Mouse (Mus musculus): ENCODE measurements around the gene Ankrd24. TPM values are rescaled to one million over a fixed set of nuclear protein-coding genes. Genes with fewer than 3 reads are reported as not detected.

The Ankrd24 gene
- polyA plus RNA-seq, 1 experiment from 2014 or later: 10.2 TPM

DNA sequence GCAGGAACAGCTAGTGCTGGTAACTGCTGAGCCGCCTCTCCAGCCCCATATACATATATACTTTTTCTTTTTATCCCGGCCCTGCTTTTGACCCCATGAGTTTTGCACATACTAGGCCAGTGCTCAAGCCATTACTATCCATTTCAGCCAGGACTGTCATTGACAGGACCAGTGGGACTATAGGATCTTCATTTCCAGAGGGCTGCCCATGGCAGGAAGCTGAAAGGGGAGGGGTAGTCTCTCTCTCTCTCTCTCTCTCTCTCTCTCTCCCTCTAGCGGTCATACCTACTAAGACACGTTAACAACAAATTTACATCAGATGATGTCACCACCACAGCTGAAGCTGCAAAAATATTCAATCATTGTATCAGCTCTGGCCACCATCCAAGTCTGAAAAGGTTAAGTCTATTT, 25.6 kb upstream of the Ankrd24 start:
- H3K9ac ChIP-seq (ENCODE audit: low read depth, low read length): no peak overlapping the region
- H3K4me2 ChIP-seq (ENCODE audit: low read length): no peak overlapping the region
- peak; percentile 77 for TF ChIP-seq CTCF (IDR thresholded peaks at IDR 0.05; ENCODE audit: low read depth)
- no peaks in the 10 kb centered on the region for H3K36me3 ChIP-seq (ENCODE audit: insufficient read depth, low read length)
- no peaks in the 10 kb centered on the region for H3K27me3 ChIP-seq (ENCODE audit: insufficient read depth, low read length)
- no peak overlapping the region for H3K4me3 ChIP-seq (replicated peaks; ENCODE audit: low read depth, low read length)
- no peaks in the 10 kb centered on the region for H3K9me3 ChIP-seq (replicated peaks; ENCODE audit: low read length)
- WGBS: 22% methylated on average over 4 of the region's 4 CpGs
- ATAC-seq (replicated peaks; ENCODE audit: low FRiP score, low read depth) (no peak), DNase-seq (ENCODE audit: low spot score) (peak; percentile 95)
- H3K27ac ChIP-seq: no peak overlapping the region
- peaks cover 22% of the 10 kb centered on the region for H3K4me1 ChIP-seq (replicated peaks; ENCODE audit: insufficient read depth, low read length)

DNA sequence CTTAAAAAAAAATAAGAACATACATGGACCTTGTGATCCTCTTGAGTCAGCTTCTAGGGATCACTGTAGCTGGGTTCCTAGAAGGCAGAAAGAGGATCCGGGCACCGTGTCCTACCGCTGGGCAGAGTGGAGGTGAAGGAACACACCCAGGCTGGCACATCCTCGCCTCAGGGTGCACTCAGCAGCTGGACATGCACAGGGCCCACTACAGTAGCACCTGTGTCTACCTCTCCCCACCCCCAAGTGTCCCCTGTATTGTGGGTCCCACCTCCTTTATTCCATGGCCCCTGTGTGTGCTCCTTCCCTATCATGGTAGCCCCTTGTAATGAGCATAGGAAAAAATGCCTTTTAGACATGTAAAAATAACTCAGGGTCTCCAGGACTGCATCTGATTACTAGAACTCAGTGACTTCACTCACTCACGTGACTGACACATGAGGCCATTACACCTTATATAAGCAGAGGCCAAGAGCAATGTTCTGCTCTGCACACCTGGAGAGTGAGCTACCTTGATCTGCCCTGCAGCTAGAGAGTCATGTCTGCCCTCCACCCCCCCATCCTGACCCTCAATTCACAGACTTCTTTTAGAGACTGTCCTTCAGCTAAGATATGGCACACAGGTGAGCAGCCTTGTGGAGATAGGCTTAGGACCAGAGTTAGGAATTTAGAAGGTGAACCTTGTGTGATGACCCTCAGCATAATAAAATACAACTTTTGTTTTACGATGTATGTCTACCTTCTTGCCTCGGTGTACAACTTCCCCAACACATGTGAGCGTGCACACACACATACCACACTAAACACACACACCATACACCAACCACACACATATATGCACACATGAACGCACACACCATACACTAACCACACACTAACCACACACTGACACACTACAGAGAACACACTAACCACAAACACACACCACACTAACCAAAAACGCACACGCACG, 24.0 kb upstream of the Ankrd24 start:
- TF ChIP-seq CTCF (IDR thresholded peaks at IDR 0.05; ENCODE audit: low read depth): no peak
- DNase-seq (ENCODE audit: low spot score): no peak
- Histone ChIP-seq H3K27ac (no peak overlapping the region; the same call in 1 of the 2 replicates), H3K4me2 (ENCODE audit: low read length) (peak overlapping the region; percentile 67), H3K27me3 (ENCODE audit: insufficient read depth, low read length) (no peaks in the 10 kb centered on the region), H3K4me1 (replicated peaks; ENCODE audit: insufficient read depth, low read length) (peaks cover 16% of the 10 kb centered on the region), H3K9me3 (replicated peaks; ENCODE audit: low read length) (no peaks in the 10 kb centered on the region), H3K4me3 (replicated peaks; ENCODE audit: low read depth, low read length) (no peak overlapping the region), H3K9ac (ENCODE audit: low read depth, low read length) (no peak overlapping the region), H3K36me3 (ENCODE audit: insufficient read depth, low read length) (no peaks in the 10 kb centered on the region)
- ATAC-seq (replicated peaks; ENCODE audit: low FRiP score, low read depth): no peak
- 69% methylated on average over 12 of the region's 12 CpGs for WGBS

DNA sequence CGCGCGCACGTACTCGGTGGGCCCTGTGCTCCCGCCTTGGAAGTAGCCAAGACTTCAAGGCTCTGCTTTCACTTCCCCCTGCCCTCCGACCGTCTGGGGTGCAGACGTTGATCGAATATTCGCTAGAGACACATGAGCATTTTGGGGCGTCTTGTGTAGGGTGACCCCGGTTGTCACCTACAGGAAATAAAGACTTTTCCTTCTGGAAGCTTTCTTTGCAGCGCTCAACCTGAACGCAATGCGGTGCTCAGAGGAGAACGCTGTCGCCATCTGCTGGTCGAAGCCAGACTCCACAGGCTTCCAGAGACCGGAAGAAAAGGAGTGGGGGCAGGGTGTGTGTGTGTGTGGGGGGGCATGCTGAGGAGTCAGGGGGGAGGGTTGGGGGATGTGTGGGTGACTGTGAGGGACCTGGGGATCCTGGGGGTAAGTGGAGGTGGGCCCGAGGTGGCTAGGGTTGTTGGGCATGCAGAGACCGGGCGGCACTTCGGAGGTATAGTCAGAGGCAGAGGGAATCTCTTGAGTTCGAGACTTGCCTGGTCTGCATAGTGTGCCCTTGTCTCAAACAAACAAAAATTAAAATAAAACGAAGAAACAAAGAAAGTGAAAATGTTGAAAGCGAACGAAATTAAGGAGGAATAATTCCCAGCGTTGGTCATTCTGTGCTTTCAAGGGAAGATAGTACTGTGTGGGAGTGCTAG, 23.2 kb upstream of the Ankrd24 start:
- H3K4me3 ChIP-seq (replicated peaks; ENCODE audit: low read depth, low read length): peak overlapping the region; percentile 26
- peak; percentile 89 for TF ChIP-seq CTCF (IDR thresholded peaks at IDR 0.05; ENCODE audit: low read depth)
- 17% methylated on average over 29 of the region's 29 CpGs for WGBS
- DNase-seq (ENCODE audit: low spot score) (peak; percentile 95), ATAC-seq (replicated peaks; ENCODE audit: low FRiP score, low read depth) (0 out of 2 replicates have a peak, but pooled peaks have one; percentile 4)
- H3K27me3 ChIP-seq (ENCODE audit: insufficient read depth, low read length): no peaks in the 10 kb centered on the region
- peak overlapping the region; percentile 67 for H3K4me2 ChIP-seq (ENCODE audit: low read length)
- no peaks in the 10 kb centered on the region for H3K9me3 ChIP-seq (replicated peaks; ENCODE audit: low read length)
- H3K27ac ChIP-seq: peak overlapping the region; percentile 87
- peaks cover 16% of the 10 kb centered on the region for H3K4me1 ChIP-seq (replicated peaks; ENCODE audit: insufficient read depth, low read length)
- no peak overlapping the region for H3K9ac ChIP-seq (ENCODE audit: low read depth, low read length)
- H3K36me3 ChIP-seq (ENCODE audit: insufficient read depth, low read length): no peaks in the 10 kb centered on the region

DNA sequence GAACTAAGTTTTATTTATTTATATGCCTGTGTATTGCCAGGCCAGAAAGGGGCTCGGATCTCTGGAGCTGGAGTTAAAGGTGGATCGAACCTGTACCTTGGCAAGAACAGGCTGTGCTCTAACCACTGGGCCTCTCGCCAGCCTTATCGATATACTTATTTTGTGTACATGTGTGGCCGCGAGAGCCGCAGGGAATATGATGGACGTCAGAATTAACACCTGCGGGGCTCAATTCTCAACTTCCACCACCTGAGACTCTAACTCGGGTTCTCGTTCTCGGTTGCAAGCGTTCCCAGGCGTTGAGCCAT, 22.7 kb upstream of the Ankrd24 start:
- no peaks in the 10 kb centered on the region for H3K9me3 ChIP-seq (replicated peaks; ENCODE audit: low read length)
- H3K4me2 ChIP-seq (ENCODE audit: low read length): peak overlapping the region; percentile 67
- DNase-seq (ENCODE audit: low spot score): no peak
- H3K27me3 ChIP-seq (ENCODE audit: insufficient read depth, low read length): no peaks in the 10 kb centered on the region
- H3K4me3 ChIP-seq (replicated peaks; ENCODE audit: low read depth, low read length): peak overlapping the region; percentile 26
- peaks cover 14% of the 10 kb centered on the region for H3K4me1 ChIP-seq (replicated peaks; ENCODE audit: insufficient read depth, low read length)
- no peak for ATAC-seq (replicated peaks; ENCODE audit: low FRiP score, low read depth)
- no peak for TF ChIP-seq CTCF (IDR thresholded peaks at IDR 0.05; ENCODE audit: low read depth)
- 0 out of 2 replicates have a peak overlapping the region, but pooled peaks have one; percentile 35 for H3K9ac ChIP-seq (ENCODE audit: low read depth, low read length)
- H3K36me3 ChIP-seq (ENCODE audit: insufficient read depth, low read length): no peaks in the 10 kb centered on the region
- H3K27ac ChIP-seq: peak overlapping the region; percentile 87
- WGBS: 2% methylated on average over 14 of the region's 14 CpGs

GRCm38 (mm10) chr10:81605974-81606751, 22.2 kb upstream of the Ankrd24 start, which contains the start of gene BC025920:
Gene BC025920, plus strand, starts transcription at chr10:81606270.
- WGBS: 2% methylated on average over 39 of the region's 39 CpGs
- Histone ChIP-seq H3K27ac (peak within 1 kb of the TSS; percentile 94), H3K4me3 (replicated peaks; ENCODE audit: low read depth, low read length) (peak within 1 kb of the TSS; percentile 39), H3K27me3 (ENCODE audit: insufficient read depth, low read length) (no peaks in the 10 kb centered on the region), H3K9ac (ENCODE audit: low read depth, low read length) (peak within 1 kb of the TSS; percentile 61; the same call in 1 of the 2 replicates), H3K4me1 (replicated peaks; ENCODE audit: insufficient read depth, low read length) (peaks cover 11% of the 10 kb centered on the region), H3K9me3 (replicated peaks; ENCODE audit: low read length) (no peaks in the 10 kb centered on the region; the same call in 1 of the 2 replicates), H3K36me3 (ENCODE audit: insufficient read depth, low read length) (no peaks in the 10 kb centered on the region), H3K4me2 (ENCODE audit: low read length) (peak within 1 kb of the TSS; percentile 67)
- peak; percentile 100 for DNase-seq (ENCODE audit: low spot score)
- TF ChIP-seq CTCF (IDR thresholded peaks at IDR 0.05; ENCODE audit: low read depth): no peak
- peak; percentile 89 for ATAC-seq (replicated peaks; ENCODE audit: low FRiP score, low read depth)
